Mouse (Mus musculus) inflammation-experienced regulatory T-cells, adult 6 months (primary cell): ENCODE measurements around the gene Olfr70. TPM values are rescaled to one million over a fixed set of nuclear protein-coding genes. Genes with fewer than 3 reads are reported as not detected.
A peak's percentile ranks its signal among the peaks of the same experiment; 100 is the strongest.

Experiments
- ATAC-seq: one replicate; pipeline ENCODE4 v1.8.0; 2017
- polyA plus RNA-seq, 3 experiments: library from polyadenylated mRNA; unstranded; fragments of 100-300 nt; shearing (Covaris generic); gene quantifications; one replicate each; pipeline ENCODE4 v1.2.1; 2017

Olfr70 gene
- polyA plus RNA-seq, 3 experiments from 2014 or later: not detected

- ATAC-seq: no peak
Measured at GRCm38 (mm10) chr4:43709869-43710268, 9.3 kb upstream of the Olfr70 start, which contains the start of gene Olfr71. TSS of gene Olfr71 (minus strand) at chr4:43710255.

GRCm38 (mm10) chr4:43705991-43706390, 5.4 kb upstream of the Olfr70 start:
- ATAC-seq: no peak

GRCm38 (mm10) chr4:43703851-43704250, 3.2 kb upstream of the Olfr70 start:
- no peak for ATAC-seq

- ATAC-seq: no peak
Measured at GRCm38 (mm10) chr4:43703439-43703838, 2.8 kb upstream of the Olfr70 start.

- no peak for ATAC-seq
Measured at GRCm38 (mm10) chr4:43696561-43696960, 4.0 kb downstream of the Olfr70 start.

GRCm38 (mm10) chr4:43695249-43695671, 5.3 kb downstream of the Olfr70 start:
- no peak for ATAC-seq

GRCm38 (mm10) chr4:43694439-43695248, 6.0 kb downstream of the Olfr70 start:
- no peak for ATAC-seq

- no peak for ATAC-seq
Measured at GRCm38 (mm10) chr4:43693806-43694241, 6.8 kb downstream of the Olfr70 start.

GRCm38 (mm10) chr4:43691026-43691425, 9.6 kb downstream of the Olfr70 start:
- ATAC-seq: no peak

- no peak for ATAC-seq
Measured at GRCm38 (mm10) chr4:43690021-43690420, 10.6 kb downstream of the Olfr70 start.

- ATAC-seq: no peak
Measured at GRCm38 (mm10) chr4:43679416-43680043, 21.1 kb downstream of the Olfr70 start.

GRCm38 (mm10) chr4:43678541-43678940, 22.1 kb downstream of the Olfr70 start:
- ATAC-seq: no peak

- ATAC-seq: no peak
Measured at GRCm38 (mm10) chr4:43675608-43676007, 25.0 kb downstream of the Olfr70 start.

GRCm38 (mm10) chr4:43674974-43675373, 25.6 kb downstream of the Olfr70 start:
- ATAC-seq: no peak

- no peak for ATAC-seq
Measured at GRCm38 (mm10) chr4:43673703-43674102, 26.9 kb downstream of the Olfr70 start.

GRCm38 (mm10) chr4:43672070-43672469, 28.5 kb downstream of the Olfr70 start:
- no peak for ATAC-seq

- no peak for ATAC-seq
Measured at GRCm38 (mm10) chr4:43669428-43669794, 31.2 kb downstream of the Olfr70 start.

GRCm38 (mm10) chr4:43668782-43669427, 31.7 kb downstream of the Olfr70 start, which contains the start of the genes Tmem8b and Fam221b:
TSS of gene Tmem8b (plus strand) at chr4:43668971.
TSS of gene Fam221b (minus strand) at chr4:43669145.
- peak; percentile 99 for ATAC-seq

- no peak for ATAC-seq
Measured at GRCm38 (mm10) chr4:43666412-43666811, 34.2 kb downstream of the Olfr70 start.

- ATAC-seq: no peak
Measured at GRCm38 (mm10) chr4:43657146-43657545, 43.5 kb downstream of the Olfr70 start.

GRCm38 (mm10) chr4:43656339-43657109, 44.1 kb downstream of the Olfr70 start, which contains the start of gene Hint2:
TSS of gene Hint2 (minus strand) at chr4:43656466.
- ATAC-seq: peak; percentile 95

- ATAC-seq: peak; percentile 4
Measured at GRCm38 (mm10) chr4:43655656-43656338, 44.8 kb downstream of the Olfr70 start.
